Mouse (Mus musculus) cerebellum, adult (tissue): ENCODE measurements around the gene Micu1.

Experiments
- ATAC-seq: cut with Nextera tagmentation; 2 replicates; pipeline ENCODE4 v1.9.2; 2017; ENCODE audit warnings: mild to moderate bottlenecking, moderate library complexity, mixed read lengths; ENCODE audit not compliant: insufficient number of reproducible peaks, low FRiP score, low TSS enrichment

Micu1 gene

GRCm38 (mm10) chr10:59773441-59774140, 71.3 kb downstream of the Micu1 start:
- no peak for ATAC-seq

GRCm38 (mm10) chr10:59774141-59774534, 71.9 kb downstream of the Micu1 start:
- no peak for ATAC-seq

DNA sequence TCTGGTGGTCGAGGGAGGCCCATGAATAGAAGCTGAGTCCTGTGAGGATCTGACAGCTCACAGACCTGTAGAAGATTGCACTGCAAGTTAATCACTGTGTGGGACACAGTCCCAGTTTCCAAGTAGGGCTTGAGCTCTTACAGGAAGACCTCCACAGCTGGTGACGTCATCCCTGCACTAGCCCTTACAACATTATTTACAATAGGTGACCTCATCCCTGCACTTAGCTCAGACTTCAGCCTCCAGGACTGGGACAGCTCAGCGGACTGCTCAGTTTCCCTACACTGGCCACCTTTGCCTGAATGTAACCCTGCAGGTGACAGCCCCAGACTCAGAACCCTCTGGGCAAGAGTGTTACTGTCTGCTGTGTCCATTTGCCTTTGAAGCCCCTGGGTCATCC, 75.0 kb downstream of the Micu1 start:
- ATAC-seq: no peak

GRCm38 (mm10) chr10:59778137-59778710, 75.9 kb downstream of the Micu1 start:
- ATAC-seq: no peak

DNA sequence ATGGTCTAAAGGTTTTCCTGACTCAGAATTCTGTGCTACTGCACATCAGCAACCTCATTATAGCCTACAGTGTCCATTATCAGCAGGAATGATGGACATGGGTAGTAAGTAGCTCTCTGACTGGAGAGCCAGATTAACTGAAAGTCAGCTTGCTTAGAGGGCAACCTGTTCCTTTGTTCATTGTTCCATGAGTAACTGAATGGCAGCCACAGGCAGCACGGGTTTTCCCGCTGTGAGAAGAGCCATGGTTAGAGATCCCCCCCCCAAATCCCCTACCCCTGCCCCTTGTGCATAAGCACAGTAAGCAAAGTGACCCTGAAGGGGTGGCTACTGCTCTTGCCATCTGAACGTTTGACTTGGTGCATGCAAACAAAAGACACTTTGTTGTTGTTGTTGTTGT, 78.4 kb downstream of the Micu1 start:
- ATAC-seq: no peak

- ATAC-seq: no peak
Measured at GRCm38 (mm10) chr10:59781205-59781931, 79.1 kb downstream of the Micu1 start.

GRCm38 (mm10) chr10:59784731-59785685, 82.7 kb downstream of the Micu1 start:
- peak; percentile 95 for ATAC-seq

GRCm38 (mm10) chr10:59786289-59786688, 84.0 kb downstream of the Micu1 start:
- ATAC-seq: no peak

GRCm38 (mm10) chr10:59787140-59787800, 85.0 kb downstream of the Micu1 start:
- no peak for ATAC-seq

GRCm38 (mm10) chr10:59787870-59788269, 85.6 kb downstream of the Micu1 start:
- ATAC-seq: no peak

DNA sequence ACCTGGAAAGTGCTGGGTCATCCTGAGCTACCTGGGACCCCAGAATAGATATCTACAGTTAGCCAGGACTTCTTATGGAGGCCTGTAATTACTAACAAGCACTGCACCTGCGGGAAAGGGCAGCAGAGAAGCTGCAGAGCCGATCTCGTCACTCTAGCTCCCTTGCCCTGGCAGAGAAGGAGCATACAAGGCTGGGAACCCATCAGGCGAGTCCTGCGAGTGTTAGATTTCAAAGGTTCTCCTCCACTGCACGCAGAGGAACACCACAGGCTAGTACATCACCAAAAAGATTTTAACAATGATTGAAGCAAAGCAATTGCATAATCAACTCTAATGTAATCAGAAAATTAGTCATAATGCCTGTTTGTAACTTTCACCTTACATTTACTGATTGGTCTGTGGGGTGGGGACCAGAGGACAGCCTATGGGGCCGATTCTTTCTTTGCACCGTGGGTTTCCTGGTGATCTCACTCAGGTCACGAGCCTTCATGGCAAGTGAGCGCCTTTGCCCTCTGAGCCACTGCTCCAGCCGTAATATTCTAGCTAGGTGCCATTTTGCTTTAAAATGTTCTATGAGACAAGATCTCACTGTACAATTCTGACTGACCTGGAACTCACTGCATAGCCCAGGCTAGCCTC, 88.1 kb downstream of the Micu1 start:
- ATAC-seq: no peak

DNA sequence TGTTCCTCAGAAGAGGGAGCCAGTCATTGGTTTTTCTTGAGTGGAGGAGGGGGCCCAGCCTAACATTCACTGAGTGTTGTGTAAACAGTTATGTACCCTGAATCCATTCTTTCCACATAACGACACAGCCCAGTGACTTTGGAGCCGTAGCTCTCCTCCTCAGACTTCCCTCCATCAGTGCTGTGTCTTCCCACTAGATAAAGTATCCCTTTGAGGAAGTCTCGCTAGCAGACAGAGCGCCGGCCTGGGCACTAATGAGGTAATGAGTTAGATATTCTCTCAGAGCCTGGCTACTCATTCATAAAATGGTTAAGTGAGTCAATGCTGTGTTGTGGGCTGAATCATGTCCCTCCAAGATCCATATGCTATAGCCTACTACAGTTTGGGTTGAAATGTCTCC, 89.6 kb downstream of the Micu1 start:
- ATAC-seq: no peak

- no peak for ATAC-seq
Measured at GRCm38 (mm10) chr10:59792575-59793176, 90.4 kb downstream of the Micu1 start.

DNA sequence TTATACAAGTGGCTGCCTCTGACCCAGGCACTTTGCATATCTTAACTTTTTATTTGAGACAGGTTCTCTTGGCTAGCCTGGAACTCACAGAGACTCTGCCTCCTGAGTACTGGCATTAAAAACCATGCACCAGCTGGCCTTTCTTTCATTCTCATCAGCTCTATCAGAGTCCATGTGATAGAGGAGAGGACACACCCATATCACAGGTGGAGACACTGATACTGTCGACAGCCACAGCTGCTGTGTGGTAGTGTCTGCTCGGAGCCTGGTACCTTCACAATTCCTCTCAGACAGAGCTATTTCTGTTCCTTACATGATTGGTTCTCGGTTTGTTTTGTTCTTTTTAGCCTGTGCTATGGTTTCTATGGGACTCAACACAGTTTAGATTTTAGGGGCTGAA, 91.2 kb downstream of the Micu1 start:
- ATAC-seq: no peak

GRCm38 (mm10) chr10:59795085-59795484, 92.8 kb downstream of the Micu1 start:
- ATAC-seq: no peak

DNA sequence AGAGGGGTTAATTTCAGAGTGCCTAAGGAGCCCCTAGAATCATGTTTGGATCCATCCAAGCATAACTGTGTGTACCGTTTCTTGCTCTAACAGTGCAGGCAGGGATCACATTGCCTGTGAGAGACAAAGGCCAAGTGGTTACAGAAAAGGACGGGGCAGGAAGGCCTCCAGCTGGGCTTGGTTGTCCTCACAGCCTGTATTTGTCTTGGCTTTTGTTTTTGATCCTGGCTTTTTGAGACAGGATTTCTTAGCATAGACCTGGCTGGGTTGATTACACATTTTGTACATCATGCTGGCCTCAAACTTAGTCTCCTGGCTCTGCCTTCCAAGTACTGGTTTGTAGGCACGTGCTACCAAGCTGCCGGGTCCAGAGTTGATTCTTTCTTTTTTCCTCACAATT, 93.6 kb downstream of the Micu1 start:
- no peak for ATAC-seq

DNA sequence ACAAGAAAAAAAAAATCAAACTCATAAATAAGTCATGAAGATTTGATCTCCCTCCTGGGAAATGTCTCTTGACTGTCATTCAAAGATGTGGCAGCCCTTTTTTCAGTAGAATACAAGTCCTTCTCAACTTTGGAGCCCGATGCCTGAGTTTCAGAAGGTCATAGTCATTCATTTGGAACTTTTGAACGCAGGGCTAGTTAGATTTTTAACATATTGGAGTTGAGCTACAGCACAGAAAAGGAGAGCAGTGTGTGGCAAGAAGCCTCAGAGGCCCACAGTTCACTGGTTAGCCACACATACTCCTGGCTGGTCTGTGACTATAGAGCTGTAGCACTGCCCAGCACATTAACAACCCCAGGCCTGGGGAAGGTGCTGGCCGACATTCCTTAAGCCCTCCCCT, 96.1 kb downstream of the Micu1 start:
- no peak for ATAC-seq

DNA sequence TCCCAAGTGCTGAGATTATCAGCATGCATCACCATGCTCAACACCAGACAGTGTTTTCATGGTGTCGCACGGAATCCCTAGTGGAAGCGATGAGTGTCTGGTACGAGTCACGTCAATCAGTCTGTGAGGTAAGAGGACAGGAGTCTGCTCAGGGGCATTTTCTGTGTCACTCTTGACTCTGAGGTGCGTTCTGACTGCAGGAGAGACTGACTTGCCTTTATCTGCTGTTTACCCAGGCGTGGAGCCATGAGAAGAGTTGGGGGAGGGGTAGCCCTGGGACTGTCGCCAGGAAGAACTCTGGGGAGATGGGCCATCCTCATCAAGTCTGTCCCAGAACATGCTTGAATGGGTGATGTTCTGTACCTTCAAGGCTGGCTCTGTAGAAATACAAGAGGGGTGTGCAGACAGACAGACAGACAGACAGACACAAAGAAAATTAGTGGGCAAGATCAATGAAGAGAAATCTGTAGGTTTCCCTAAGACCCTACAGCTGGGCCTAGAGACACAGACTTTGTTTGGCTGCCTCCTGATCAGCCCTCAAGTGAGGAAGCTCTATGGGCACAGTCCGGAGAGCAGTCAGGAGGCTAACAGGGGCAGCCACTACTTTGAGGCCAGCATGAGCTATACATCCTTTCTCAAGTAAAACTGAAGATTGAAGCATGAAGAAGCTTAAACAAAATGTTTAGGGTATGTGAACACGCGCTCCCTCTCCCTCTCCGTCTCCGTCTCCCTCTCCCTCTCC, 97.2 kb downstream of the Micu1 start:
- no peak for ATAC-seq

DNA sequence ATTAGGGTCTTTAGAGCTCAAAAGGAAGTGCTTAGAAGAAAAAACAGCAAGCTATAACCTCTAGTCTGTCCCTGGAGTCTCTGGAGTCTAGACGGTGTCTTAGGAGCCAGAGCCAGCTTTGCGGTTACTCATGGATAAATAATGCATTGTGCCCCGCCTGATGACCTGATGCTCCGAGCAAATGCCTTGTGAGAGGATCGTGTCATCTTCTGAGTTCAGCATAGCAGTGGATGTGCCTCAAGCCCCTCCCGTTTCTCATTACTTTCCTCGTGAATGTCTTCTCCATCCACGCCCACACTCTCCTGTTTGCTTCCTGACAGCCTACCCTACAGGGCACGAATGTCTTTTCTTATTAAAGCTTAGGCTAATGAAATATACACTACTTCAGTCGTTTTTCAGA, 97.9 kb downstream of the Micu1 start:
- no peak for ATAC-seq
